Mouse (Mus musculus): ENCODE data around the gene Rasal1. TPM values are rescaled to one million over a fixed set of nuclear protein-coding genes. Genes with fewer than 3 reads are reported as not detected.

The Rasal1 gene
- total RNA-seq, 2 experiments from 2014 or later: 0.59 TPM; not detected in 1

GRCm38 (mm10) chr5:120710826-120711248 is 62.2 kb downstream of the Rasal1 start:
- DNase-seq: no peak
- intact Hi-C loops (cut with DNase I): no loop called here

GRCm38 (mm10) chr5:120711416-120711815 is 62.8 kb downstream of the Rasal1 start:
- intact Hi-C loops (cut with DNase I): no loop called here
- DNase-seq: peak; percentile 44 to 48

- intact Hi-C loops (cut with DNase I): loop anchor here (2.0 kb wide), 1 partner anchor 93 kb away; no protein-coding TSS in a partner anchor
- DNase-seq: no peak
Measured at GRCm38 (mm10) chr5:120711827-120712226, 63.2 kb downstream of the Rasal1 start, which contains the start of gene Dtx1. Gene Dtx1 (minus strand): TSS chr5:120711927.

GRCm38 (mm10) chr5:120712721-120713120 is 64.1 kb downstream of the Rasal1 start:
- no peak for DNase-seq
- intact Hi-C loops (cut with DNase I): loop anchor here (2.0 kb wide), 1 partner anchor 94 kb away; no protein-coding TSS in a partner anchor

- intact Hi-C loops (cut with DNase I): no loop called here
- peak; percentile 63 to 80 for DNase-seq
Measured at GRCm38 (mm10) chr5:120714314-120714713, 65.7 kb downstream of the Rasal1 start.

- DNase-seq: no peak
- intact Hi-C loops (cut with DNase I): no loop called here
Measured at GRCm38 (mm10) chr5:120717136-120717535, 68.5 kb downstream of the Rasal1 start.

GRCm38 (mm10) chr5:120718600-120719378 is 70.2 kb downstream of the Rasal1 start:
- no peak for DNase-seq
- intact Hi-C loops (cut with DNase I): no loop called here

- DNase-seq: no peak
- intact Hi-C loops (cut with DNase I): no loop called here
Measured at GRCm38 (mm10) chr5:120721005-120721404, 72.4 kb downstream of the Rasal1 start.

GRCm38 (mm10) chr5:120725811-120726455 is 77.3 kb downstream of the Rasal1 start:
- no peak for DNase-seq
- intact Hi-C loops (cut with DNase I): no loop called here

Other genes starting within 250 kb of the Rasal1 start
- gene Lhx5, start 217.1 kb upstream of the Rasal1 start, total RNA-seq (2021): not detected
- gene Sdsl, start 176.0 kb upstream of the Rasal1 start, total RNA-seq (2021): 10 to 100 TPM in 1 of 2 experiments, 1 to 10 TPM in 1; 8.7 to 10.9 TPM
- not detected for gene Sds, start 172.3 kb upstream of the Rasal1 start, total RNA-seq (2021)
- 10 to 100 TPM; 37.5 to 42.2 TPM for gene Plbd2, start 145.2 kb upstream of the Rasal1 start, total RNA-seq (2021)
- 10 to 100 TPM in 1 of 2 experiments, 1 to 10 TPM in 1; 8.7 to 16.4 TPM for gene Slc8b1, start 137.6 kb upstream of the Rasal1 start, total RNA-seq (2021)
- gene Tpcn1, start 60.1 kb upstream of the Rasal1 start, total RNA-seq (2021): 10 to 100 TPM; 34.1 to 39.0 TPM
- gene Iqcd, start 59.8 kb upstream of the Rasal1 start, total RNA-seq (2021): under 1 TPM in 1 of 2 experiments, not detected in 1; 0.15 TPM
- 10 to 100 TPM; 15.1 to 18.3 TPM for gene Rita1, start 36.2 kb upstream of the Rasal1 start, total RNA-seq (2021)
- 10 to 100 TPM; 20.4 to 22.5 TPM for gene Ddx54, start 36.1 kb upstream of the Rasal1 start, total RNA-seq (2021)
- not detected for gene Cfap73, start 14.6 kb upstream of the Rasal1 start, total RNA-seq (2021)
- 1 to 10 TPM; 1.3 to 3.1 TPM for gene Dtx1, start 63.1 kb downstream of the Rasal1 start, total RNA-seq (2021)
- under 1 TPM; 0.26 to 0.37 TPM for gene Oas2, start 101.0 kb downstream of the Rasal1 start, total RNA-seq (2021)
- gene Oas3, start 128.8 kb downstream of the Rasal1 start, total RNA-seq (2021): under 1 TPM in 1 of 2 experiments, not detected in 1; 0.20 TPM
- gene Oas1e, start 146.7 kb downstream of the Rasal1 start, total RNA-seq (2021): not detected
- under 1 TPM; 0.31 to 0.34 TPM for gene Oas1c, start 163.7 kb downstream of the Rasal1 start, total RNA-seq (2021)
- not detected for gene Oas1f, start 198.6 kb downstream of the Rasal1 start, total RNA-seq (2021)
- gene Oas1h, start 212.6 kb downstream of the Rasal1 start, total RNA-seq (2021): not detected
- gene Oas1g, start 238.8 kb downstream of the Rasal1 start, total RNA-seq (2021): not detected